Mouse (Mus musculus) heart, postnatal 4 days (tissue): ENCODE measurements around the gene Igf2bp3. TPM values are rescaled to one million over a fixed set of nuclear protein-coding genes. Genes with fewer than 3 reads are reported as not detected.

Source experiments
- DNase-seq: peaks from one replicate; pipeline ENCODE4 v3.0.0; 2021
- total RNA-seq, 2 experiments: library from RNA; stranded (reverse); gene quantifications; 2 replicates each; pipeline ENCODE4 v1.2.3; 2021

Igf2bp3 gene
- total RNA-seq, 2 experiments from 2014 or later = 17.2 to 18.5 TPM

- no peak for DNase-seq
Measured at GRCm38 (mm10) chr6:49173265-49173664, 41.5 kb downstream of the Igf2bp3 start.

DNA sequence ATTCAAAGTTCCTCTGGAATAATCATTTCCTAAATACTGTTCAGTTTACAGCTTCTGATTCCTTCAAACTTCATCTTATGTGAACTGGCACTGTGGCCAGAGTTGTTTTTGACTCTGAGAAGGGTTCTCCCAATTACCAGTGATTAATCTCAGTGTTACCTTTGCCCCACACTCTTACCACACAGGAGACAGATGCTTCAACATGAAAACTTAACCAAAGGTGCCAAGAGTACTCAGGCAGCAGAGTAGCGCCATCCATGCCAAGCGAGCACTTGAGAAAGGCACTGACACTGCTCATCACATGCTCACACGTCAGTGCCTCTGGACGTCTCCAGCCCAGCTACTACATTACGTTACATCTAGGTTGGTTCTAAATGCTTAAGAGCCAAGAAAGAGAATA, 43.5 kb downstream of the Igf2bp3 start:
- peak; percentile 31 for DNase-seq

DNA sequence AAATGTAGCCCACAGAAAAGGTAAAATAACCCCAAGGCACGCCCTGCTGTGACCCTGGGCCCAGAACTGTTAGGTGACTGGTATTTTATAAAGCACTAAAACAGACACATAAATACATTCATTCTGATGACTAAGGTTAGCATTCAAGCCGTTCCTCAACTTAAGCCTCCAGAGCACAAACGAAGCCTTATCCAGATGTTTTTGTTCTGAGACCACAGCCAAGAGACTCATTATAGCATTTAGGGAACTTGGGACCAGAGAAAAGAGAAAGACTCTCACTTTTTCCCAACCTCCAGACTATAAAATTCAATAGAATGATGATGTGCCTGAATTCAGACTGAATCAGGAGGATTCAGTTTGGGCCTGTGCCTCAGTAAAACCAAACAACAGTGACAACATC, 46.1 kb downstream of the Igf2bp3 start:
- no peak for DNase-seq

GRCm38 (mm10) chr6:49167406-49167805, 47.4 kb downstream of the Igf2bp3 start:
- DNase-seq = no peak

DNA sequence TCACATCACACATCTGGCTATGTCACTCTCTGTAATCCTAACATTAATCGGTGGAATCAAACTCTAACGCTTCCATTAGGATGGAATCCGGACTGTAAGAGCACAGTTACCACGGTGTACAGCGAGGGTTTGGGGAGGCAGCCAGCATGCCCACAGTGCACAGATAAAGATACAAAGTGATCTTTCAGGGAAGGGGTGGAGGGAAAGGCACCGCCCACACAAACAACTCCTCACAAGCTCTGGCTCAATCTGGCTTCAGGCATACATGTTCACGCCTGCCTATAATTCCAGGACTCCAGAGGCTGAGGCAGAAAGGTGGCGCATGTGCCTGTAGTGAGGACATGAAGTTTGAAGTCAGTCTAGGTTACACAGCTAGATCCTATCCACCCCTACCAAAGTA, 48.4 kb downstream of the Igf2bp3 start:
- DNase-seq = no peak

- DNase-seq = no peak
Measured at GRCm38 (mm10) chr6:49165855-49166254, 48.9 kb downstream of the Igf2bp3 start.

DNA sequence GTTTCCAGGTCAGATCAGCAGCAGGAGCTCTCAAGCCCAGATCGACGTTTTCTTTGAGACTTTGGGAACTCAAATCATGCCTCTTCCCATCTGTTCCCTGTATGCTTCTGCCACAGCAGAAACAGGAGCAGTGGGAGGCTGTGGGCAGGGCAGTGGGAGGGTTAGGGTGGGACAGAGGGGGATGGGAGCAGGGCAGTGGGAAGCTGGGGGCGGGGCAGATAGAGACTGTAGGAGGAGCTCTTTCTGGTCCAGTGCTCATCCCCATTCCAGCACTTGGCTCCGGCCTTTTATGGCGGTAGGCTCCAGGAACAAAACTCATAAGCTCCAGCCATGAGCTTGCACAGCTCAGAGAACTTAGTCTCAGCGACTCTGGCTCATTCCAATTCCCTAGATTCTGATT, 49.7 kb downstream of the Igf2bp3 start:
- DNase-seq = no peak

- DNase-seq = no peak
Measured at GRCm38 (mm10) chr6:49164701-49165100, 50.1 kb downstream of the Igf2bp3 start.

DNA sequence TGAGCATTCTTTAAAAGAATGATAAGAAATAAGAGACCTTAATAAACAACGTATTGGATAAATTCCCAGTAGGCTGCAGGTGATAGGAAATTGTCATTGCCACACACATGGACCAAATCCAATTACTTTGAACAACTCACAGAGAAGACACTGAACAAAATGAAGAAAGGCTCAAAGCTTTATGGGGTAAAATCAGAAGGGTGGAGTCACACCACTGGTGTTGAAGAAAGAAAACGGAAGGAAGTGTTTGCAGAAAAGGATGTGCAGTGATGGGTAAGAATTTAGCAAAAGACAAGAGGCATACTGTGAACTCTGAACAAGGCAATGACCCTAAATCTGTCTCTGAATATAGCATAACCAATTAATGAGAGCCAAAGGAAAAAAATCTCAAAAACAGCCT, 54.8 kb downstream of the Igf2bp3 start:
- no peak for DNase-seq

DNA sequence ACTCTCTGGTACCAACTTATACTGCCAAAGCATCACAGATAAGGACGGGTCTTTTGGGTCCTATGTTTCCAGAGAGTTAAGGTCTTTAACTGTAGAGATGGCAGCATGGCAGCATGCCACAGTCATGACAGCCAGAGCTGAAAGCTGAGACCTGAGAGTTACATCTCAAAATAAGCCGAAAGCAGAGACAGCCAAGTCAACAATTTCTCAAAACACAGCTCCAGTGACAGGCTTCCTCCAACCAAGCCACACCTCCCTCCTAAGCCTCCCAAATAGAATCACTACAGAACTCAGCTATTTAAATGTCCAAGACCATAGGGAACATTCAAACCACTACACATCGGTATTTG, 58.0 kb downstream of the Igf2bp3 start:
- no peak for DNase-seq

- DNase-seq = no peak
Measured at GRCm38 (mm10) chr6:49156170-49156825, 58.5 kb downstream of the Igf2bp3 start.

DNA sequence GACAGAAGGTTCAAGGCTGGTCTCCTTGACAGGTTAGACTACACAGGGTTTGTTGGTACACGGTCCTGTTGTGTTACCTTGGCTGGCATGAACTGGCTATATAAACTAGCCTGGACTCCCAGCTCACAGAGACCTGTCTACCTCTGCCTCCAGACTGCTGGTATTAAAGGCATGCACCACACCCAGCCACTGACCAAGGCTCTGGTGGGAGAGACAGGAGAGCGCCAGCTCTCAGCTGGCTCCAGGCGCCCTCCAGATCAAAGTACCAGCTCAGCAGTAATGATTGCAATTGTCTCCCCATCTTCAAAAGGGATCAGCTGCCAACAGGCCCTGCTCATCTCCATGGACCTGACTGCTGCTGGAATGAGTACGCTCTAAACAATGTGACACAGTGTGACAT, 63.3 kb downstream of the Igf2bp3 start:
- no peak for DNase-seq

DNA sequence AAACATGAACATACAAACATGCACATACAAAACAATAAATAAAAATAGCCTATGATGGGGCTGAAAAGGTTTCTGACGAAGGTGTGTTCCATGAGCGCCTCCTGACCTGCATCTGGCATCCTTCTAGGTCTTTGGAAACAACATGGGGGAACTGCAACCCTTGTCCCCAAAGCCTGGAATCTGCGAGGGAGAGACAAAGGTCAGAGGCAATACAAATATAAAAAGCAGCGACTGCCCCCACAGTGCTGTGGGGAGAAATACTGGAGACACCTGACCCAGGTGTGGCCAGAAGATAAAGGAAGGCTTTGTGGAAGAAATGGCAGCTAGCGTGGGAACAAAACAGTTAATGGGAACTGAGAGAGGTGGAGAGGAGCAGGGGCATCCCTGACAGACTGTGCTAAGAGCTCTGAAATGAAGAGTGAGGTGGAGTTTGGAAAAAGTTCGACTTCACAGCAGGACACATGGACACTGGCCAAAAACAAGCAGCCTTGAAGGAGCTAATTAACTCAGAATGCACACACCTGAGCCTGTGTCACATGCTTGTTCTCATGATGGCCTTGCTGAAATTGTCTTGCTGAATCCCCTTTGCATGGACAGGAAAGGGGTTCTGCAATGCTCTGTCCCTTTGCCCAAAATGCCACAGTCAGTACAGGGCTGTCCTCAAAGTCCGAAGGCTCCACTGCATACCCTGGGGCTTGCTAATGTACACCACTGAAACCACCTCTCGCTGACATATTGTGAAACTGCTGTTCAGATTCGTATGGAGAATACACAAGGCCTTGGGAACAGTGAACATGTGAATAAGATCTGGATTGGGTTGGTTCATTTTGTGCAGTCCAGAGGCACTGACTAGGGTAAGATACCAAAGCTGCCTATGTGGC, 64.2 kb downstream of the Igf2bp3 start:
- DNase-seq = no peak

- no peak for DNase-seq
Measured at GRCm38 (mm10) chr6:49149202-49149930, 65.4 kb downstream of the Igf2bp3 start.

GRCm38 (mm10) chr6:49148781-49149180, 66.0 kb downstream of the Igf2bp3 start:
- no peak for DNase-seq

GRCm38 (mm10) chr6:49148368-49148767, 66.4 kb downstream of the Igf2bp3 start:
- DNase-seq = no peak

GRCm38 (mm10) chr6:49146461-49146860, 68.3 kb downstream of the Igf2bp3 start:
- DNase-seq = no peak

DNA sequence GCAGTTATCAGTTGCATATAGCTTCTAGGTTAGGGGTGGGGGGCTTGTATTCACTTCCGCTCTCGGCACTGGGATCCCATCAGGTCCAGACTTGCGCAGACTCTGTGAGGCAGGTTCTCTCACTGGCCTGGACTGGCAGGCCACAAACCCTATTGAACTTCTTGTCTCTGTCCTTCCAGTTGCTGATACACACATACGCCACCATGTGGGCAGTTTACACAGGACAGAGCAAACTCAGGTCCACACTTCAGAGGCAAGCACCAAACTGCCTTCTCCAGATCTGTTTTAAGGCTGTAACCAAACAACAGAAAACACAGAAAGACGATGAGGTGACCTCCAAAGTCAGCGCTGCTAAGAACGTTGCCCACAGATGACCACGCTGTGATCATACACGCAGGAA, 72.3 kb downstream of the Igf2bp3 start:
- peak; percentile 21 for DNase-seq

DNA sequence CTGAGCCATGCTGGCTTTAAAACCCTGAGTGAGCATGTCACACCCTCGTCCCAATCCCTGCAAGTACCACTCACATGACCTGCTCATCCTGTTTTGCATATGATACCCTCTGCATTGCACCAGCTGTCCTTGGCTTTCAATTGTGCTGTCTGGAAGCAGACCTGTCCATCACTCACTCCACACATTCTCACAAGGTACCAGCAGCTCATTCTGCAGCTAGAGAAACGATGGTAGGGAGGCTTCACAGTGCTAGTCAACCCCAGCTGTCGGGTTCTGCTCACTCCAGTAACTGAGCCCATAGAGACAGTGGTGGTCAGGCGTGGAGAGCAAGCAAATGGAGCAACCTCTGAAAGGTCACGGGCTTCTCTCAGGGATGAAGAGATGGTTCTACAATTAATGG, 73.6 kb downstream of the Igf2bp3 start:
- DNase-seq = no peak

- DNase-seq = peak; percentile 29
Measured at GRCm38 (mm10) chr6:49138159-49139051, 76.4 kb downstream of the Igf2bp3 start.

DNA sequence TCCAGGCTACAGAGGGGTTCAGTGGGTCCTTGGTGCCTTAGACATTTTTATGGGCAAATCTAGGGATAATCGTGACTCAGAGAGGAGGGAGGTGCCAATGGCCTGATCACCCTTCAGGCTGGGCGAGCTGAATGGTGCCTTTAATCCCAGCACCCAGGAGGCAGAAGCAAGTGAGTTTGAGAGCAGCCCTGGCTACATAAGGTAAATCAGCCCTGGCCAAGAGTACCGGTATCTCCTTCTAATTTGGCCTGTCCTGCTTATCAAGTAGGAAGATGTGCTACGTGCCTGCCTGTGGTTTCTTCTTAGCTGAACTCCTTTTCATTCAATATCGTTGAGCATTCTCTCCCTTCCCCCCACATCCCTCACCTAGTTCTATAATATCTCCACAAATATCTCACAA, 78.0 kb downstream of the Igf2bp3 start:
- no peak for DNase-seq

DNA sequence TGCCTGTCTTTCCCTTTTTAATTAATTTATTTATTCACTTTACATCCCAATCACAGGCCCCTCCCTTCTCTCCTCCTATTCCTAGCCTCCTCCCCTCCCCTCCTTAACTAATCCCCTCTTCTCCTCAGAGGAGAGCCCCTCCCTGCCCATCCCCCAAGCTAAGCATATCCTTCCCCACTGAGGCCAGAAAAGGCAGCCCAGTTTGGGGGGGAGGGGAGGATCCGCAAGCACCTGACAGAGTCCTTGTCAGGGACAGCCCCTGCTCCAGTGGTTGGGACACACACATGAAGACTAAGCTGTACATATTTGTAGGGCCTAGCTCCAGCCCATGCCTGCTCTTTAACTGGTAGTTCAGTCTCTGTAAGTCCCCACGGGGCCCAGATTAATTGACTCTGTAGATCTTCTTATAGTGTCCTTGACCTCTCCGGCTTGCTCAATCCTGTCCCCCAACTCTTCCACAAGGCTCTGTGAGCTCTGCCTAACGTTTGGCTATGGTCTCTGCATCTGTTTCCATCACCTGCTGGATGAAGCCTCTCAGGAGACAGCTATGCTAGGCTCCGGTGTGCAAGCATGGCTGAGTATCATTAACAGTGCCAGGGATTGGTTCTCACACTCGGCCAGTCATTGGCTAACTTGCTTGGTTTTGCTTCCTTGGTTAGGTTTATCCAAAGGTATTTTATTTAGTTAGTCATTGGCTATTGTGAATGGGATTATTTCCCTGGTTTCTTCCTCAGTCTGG, 82.2 kb downstream of the Igf2bp3 start:
- DNase-seq = no peak
